ENCODE assay signal across 8 mouse cellular contexts in genomic region chr2:165337191-165337590, GRCm38 (mm10). TPM values are rescaled to one million over a fixed set of nuclear protein-coding genes. Genes with fewer than 3 reads are reported as not detected.
DNase-seq lines count a peak whose midpoint lies in the region; TF ChIP-seq lines count a peak whose summit lies in the region.

No protein-coding gene starts in this region.

- peak; percentile 61 for DNase-seq in gastrocnemius, postnatal 14 days
- no peak for DNase-seq in gastrocnemius, postnatal 36 days
- peak in 1 of 2 experiments; percentile 36 for DNase-seq in spleen, adult 2 months (ENCODE audit: low read depth in 1 of 2, low spot score in 2 of 2)
- no peak for DNase-seq in spleen, adult 12 weeks (ENCODE audit: low spot score)
- DNase-seq in cerebellum, postnatal 10 days, result peak; percentile 83 to 84
- DNase-seq in kidney, postnatal 36 days, result peak; percentile 76 to 92
- peak; percentile 45 to 74 for DNase-seq in spleen, postnatal 4 days (ENCODE audit: low spot score in 2 of 2)
- no peak for DNase-seq in left cerebral cortex, postnatal 14 days (ENCODE audit: low spot score in 2 of 2)

- 54% methylated on average over 3 of the region's 3 CpGs for WGBS in spleen, adult 2 months

- no peak overlapping the region for H3K27ac ChIP-seq in spleen, adult 2 months (ENCODE audit: insufficient read depth, low read length)

- no peaks in the 10 kb centered on the region for H3K27me3 ChIP-seq in spleen, adult 2 months (ENCODE audit: control insufficient read depth, insufficient read depth, low read length)

- H3K36me3 ChIP-seq in spleen, adult 2 months (ENCODE audit: control insufficient read depth, insufficient read depth, low read length), result no peaks in the 10 kb centered on the region

- H3K4me1 ChIP-seq in spleen, adult 2 months (ENCODE audit: control insufficient read depth, insufficient read depth, insufficient read length), result peaks cover 2% of the 10 kb centered on the region; the same call in 1 of the 2 replicates

- no peak overlapping the region for H3K4me3 ChIP-seq in spleen, adult 2 months (ENCODE audit: extremely low read depth, insufficient read depth, insufficient read length)

- peak; percentile 68; the same call in 1 of the 2 replicates for TF ChIP-seq CTCF in spleen, adult 2 months (IDR thresholded peaks at IDR 0.05; ENCODE audit: extremely low read depth, insufficient read depth, insufficient read length, insufficient replicate concordance)

- no peak for TF ChIP-seq POLR2A in spleen, adult 2 months (IDR thresholded peaks at IDR 0.05; ENCODE audit: low read depth, low read length)

- intact Hi-C loops in gastrocnemius, postnatal 14 days (cut with DNase I; ENCODE audit: low total_unique reads), result loop anchor here (5.0 to 10.0 kb wide), 3 partner anchors 60 to 262 kb away; partner anchors contain the start of gene Cdh22
- intact Hi-C loops in gastrocnemius, postnatal 36 days (cut with DNase I), result loop anchor here (1.0 to 5.0 kb wide), 2 partner anchors 104 to 260 kb away; no protein-coding TSS in a partner anchor
- intact Hi-C loops in left cerebral cortex, postnatal 14 days (cut with DNase I), result no loop called here

RNA-seq across cellular contexts. Expression of gene Elmo2, which starts 10.9 kb away (rescaled TPM):
- total RNA-seq in gastrocnemius, postnatal 14 days (2021), result 10 to 100 TPM; 16.7 to 19.6 TPM
- total RNA-seq in gastrocnemius, postnatal 36 days (2021), result 10 to 100 TPM; 12.2 to 14.5 TPM
- polyA plus RNA-seq in spleen, adult 2 months (2012; rRNA removed), result 62.3 and 91.0 TPM in 2 replicates
- total RNA-seq in left cerebral cortex, postnatal 14 days (2021), result 100 to 1,000 TPM; 137 to 156 TPM

RNA-seq across cellular contexts. Expression of gene Zfp663, which starts 31.3 kb away (rescaled TPM):
- total RNA-seq in gastrocnemius, postnatal 14 days (2021), result under 1 TPM in 1 of 2 experiments, not detected in 1; 0.08 TPM
- total RNA-seq in gastrocnemius, postnatal 36 days (2021), result not detected
- 0.13 TPM in 1 of 2 replicates, not detected in the other for polyA plus RNA-seq in spleen, adult 2 months (2012; rRNA removed)
- total RNA-seq in left cerebral cortex, postnatal 14 days (2021), result under 1 TPM in 1 of 2 experiments, not detected in 1; 0.51 TPM

RNA-seq across cellular contexts. Expression of gene Slc35c2, which starts 49.5 kb away (rescaled TPM):
- 10 to 100 TPM; 16.4 to 16.8 TPM for total RNA-seq in gastrocnemius, postnatal 14 days (2021)
- total RNA-seq in gastrocnemius, postnatal 36 days (2021), result 10 to 100 TPM; 19.5 to 20.8 TPM
- 77.7 and 99.2 TPM in 2 replicates for polyA plus RNA-seq in spleen, adult 2 months (2012; rRNA removed)
- total RNA-seq in left cerebral cortex, postnatal 14 days (2021), result 10 to 100 TPM; 52.1 to 55.1 TPM

RNA-seq across cellular contexts. Expression of gene Zfp334, which starts 50.9 kb away (rescaled TPM):
- total RNA-seq in gastrocnemius, postnatal 14 days (2021), result 1 to 10 TPM; 2.2 to 2.3 TPM
- 1 to 10 TPM; 1.5 to 2.0 TPM for total RNA-seq in gastrocnemius, postnatal 36 days (2021)
- polyA plus RNA-seq in spleen, adult 2 months (2012; rRNA removed), result 0.39 and 0.47 TPM in 2 replicates
- total RNA-seq in left cerebral cortex, postnatal 14 days (2021), result 10 to 100 TPM; 12.1 to 12.4 TPM

Comparison
In these comparisons a context has a peak if more than half of its experiments do, and no peak if none do; other contexts are left out.
1. DNase-seq: peak in gastrocnemius, postnatal 14 days (single experiment), cerebellum, postnatal 10 days (2 of 2), kidney, postnatal 36 days (2 of 2) and spleen, postnatal 4 days (2 of 2); none in gastrocnemius, postnatal 36 days (0 of 2), spleen, adult 12 weeks (single experiment) and left cerebral cortex, postnatal 14 days (0 of 2).
2. RNA of gene Elmo2, which starts 10.9 kb away (total RNA-seq): 137 to 156 TPM in left cerebral cortex, postnatal 14 days; 16.7 to 19.6 TPM in gastrocnemius, postnatal 14 days and 12.2 to 14.5 TPM in gastrocnemius, postnatal 36 days; every median in the first group is over 4 times any median in the second.